Mouse (Mus musculus): ENCODE measurements around the gene Nat9. TPM values are rescaled to one million over a fixed set of nuclear protein-coding genes. Genes with fewer than 3 reads are reported as not detected.

Nat9 gene
- 16.0 and 16.9 TPM in 2 replicates for polyA plus RNA-seq (2012; rRNA removed)

DNA sequence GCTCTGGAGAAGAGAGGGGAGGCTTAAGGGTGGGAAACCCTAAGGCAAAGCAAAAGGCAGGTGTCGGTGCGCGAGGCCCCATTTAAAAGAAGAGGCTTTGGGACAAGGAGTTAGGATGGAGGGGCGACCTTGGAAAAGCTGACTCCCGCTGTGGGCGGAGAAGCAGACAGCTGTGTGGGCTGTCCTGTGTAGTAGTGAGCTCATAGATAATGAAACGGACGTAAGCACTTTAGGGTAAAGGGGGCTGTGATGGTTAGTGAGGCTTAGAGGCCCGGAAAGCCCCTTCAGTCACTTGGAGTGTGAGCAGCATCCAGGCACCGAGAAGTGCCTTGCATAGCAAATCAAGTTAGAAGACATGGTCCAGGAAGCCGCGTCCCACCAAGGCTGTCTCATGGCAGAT, at the start of gene Nat9:
TSS of gene Nat9 (minus strand) at position 167 of the 400 bp plus-strand sequence.
- TF ChIP-seq POLR2A (IDR thresholded peaks at IDR 0.05; ENCODE audit: borderline replicate concordance, extremely low read depth, insufficient read depth, insufficient read length, poor library complexity, severe bottlenecking) (no peak), CTCF (IDR thresholded peaks at IDR 0.05; ENCODE audit: borderline replicate concordance, extremely low read depth, insufficient read depth, insufficient read length) (no peak)
- no peak for DNase-seq (ENCODE audit: low read depth)

DNA sequence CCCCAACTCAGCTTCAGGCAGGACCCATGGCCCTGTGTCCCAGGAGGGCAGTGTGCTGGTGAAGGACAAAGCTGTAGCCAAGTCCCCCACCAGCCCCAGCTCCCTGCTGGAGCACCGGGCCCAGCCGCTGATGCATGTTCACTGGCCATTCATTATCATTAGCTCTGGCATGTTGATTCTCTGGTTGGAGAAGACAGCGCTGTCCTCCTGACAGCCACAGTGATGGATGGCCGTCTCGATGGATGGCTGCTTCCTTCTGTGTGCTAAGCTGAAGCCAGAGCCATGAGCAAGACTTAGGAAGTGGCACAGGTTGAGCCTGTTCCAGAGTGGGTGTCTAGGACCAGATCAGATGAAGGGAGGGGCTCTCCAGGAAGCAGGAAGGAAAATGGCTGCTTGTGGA, 48.9 kb upstream of the Nat9 start:
- DNase-seq (ENCODE audit: low read depth): no peak
- no peak for TF ChIP-seq CTCF (IDR thresholded peaks at IDR 0.05; ENCODE audit: borderline replicate concordance, extremely low read depth, insufficient read depth, insufficient read length)
- no peak for TF ChIP-seq POLR2A (IDR thresholded peaks at IDR 0.05; ENCODE audit: borderline replicate concordance, extremely low read depth, insufficient read depth, insufficient read length, poor library complexity, severe bottlenecking)

DNA sequence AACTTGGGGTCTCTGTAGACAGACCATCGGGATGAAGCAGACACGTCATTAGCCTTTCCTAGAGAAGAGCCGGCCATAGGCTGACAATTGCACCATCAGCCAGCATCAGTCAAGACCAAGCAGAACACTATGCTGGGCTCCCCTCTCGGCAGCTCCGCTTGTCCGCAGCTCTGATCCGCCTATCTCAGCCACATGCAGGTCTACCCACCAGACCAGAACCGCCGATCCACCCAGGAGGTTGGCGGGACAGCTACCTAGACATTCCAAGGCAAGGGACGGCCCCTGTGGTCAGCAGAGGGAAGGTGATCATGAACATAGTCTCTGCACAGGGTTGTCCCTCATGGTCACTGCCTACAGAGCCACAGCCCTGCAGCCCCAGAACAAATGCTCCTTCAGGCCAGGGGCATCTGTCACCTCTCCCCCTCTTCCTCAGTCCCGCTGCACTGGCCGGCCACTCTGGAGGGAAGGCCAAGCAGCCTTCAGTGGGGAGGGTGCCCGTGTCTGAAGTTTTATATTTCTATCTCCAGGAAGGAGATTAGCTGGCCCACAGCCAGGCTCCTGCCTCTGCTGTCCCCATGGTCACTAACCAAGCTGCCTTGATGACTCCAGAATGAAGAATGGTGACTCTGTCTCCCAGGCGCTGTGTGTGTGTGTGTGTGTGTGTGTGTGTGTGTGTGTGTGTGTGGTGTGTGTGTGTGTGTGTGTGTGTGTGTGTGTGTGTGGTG, 46.8 kb upstream of the Nat9 start:
- peak; percentile 43 for DNase-seq (ENCODE audit: low read depth)
- TF ChIP-seq CTCF (IDR thresholded peaks at IDR 0.05; ENCODE audit: borderline replicate concordance, extremely low read depth, insufficient read depth, insufficient read length): no peak
- no peak for TF ChIP-seq POLR2A (IDR thresholded peaks at IDR 0.05; ENCODE audit: borderline replicate concordance, extremely low read depth, insufficient read depth, insufficient read length, poor library complexity, severe bottlenecking)

DNA sequence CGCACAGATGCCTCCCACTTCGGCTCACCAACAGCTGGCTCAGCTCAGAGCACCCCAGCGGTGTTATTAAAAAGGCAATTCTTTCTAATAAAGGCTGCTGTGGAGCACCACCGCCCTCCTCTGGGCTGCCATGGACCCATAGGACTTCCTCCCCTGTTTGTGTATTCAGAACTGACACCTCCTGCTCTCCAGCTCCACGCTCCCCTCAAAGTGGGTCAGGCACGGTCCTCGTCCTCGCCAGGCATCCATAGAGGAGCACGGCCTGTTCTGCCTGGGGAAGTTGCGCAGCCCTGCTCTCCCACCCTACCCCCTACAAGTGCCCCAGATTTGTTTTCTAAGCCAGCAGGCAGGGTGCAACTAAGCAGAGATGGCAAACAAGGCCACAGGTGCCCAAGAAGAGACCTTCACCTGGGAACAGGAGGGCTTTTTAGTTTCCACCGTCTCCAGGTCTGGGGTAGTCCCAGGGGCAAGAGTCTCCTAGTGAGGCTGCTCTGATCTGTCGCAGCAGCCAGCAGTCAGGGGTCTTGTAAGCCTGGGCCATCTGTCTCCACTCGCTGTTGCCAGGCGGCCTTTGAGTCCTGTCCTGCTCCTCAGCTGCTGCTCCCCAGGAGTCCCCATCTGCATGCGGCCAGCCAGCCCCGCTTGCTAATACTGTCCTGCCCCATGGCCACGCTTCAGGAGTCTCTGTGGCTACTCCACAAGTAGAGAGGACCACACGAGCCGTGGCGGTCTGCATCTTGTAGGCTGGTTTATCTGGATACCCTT, 46.0 kb upstream of the Nat9 start:
- TF ChIP-seq POLR2A (IDR thresholded peaks at IDR 0.05; ENCODE audit: borderline replicate concordance, extremely low read depth, insufficient read depth, insufficient read length, poor library complexity, severe bottlenecking) (no peak), CTCF (IDR thresholded peaks at IDR 0.05; ENCODE audit: borderline replicate concordance, extremely low read depth, insufficient read depth, insufficient read length) (no peak)
- DNase-seq (ENCODE audit: low read depth): peak; percentile 79

DNA sequence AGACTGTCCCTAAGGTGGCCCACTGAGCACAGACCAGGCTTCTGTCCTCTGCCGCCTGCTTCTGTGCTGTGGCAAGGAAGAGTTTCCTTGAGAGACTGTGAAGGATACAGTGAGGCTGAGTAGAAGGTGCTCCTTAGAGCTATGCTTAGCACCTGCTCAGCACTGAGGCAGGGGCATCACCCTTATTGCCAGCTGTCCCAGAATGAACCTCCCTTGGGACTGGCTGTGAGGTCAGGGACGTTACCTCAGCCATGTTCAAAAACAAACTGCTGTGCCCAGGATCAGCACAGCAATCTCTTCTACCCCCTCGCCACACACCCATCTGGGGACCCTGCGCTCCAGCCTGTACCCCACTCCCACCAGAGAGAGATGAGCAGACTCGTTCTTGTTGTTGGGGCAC, 45.2 kb upstream of the Nat9 start:
- TF ChIP-seq CTCF (IDR thresholded peaks at IDR 0.05; ENCODE audit: borderline replicate concordance, extremely low read depth, insufficient read depth, insufficient read length) (no peak), POLR2A (IDR thresholded peaks at IDR 0.05; ENCODE audit: borderline replicate concordance, extremely low read depth, insufficient read depth, insufficient read length, poor library complexity, severe bottlenecking) (no peak)
- no peak for DNase-seq (ENCODE audit: low read depth)

DNA sequence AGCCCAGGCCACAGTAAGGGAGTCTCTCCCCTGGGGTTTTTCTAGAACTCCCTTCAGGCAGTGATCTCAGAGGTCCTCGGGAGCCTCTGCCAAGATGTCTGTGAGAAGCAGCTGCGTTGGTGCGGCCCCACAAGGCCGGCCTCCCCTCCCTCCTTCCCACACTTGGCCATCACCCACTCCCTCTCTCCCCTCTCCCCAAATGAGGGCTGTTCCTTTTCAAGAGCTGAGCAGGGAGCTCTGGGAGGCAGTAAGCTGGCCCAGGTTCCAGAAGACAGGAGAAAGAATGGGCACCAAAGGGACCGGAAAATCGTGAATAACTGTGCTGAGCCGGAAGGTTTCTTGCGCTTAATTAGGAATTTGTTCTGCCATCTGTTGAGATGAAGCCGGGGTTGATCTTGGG, 44.3 kb upstream of the Nat9 start:
- TF ChIP-seq CTCF (IDR thresholded peaks at IDR 0.05; ENCODE audit: borderline replicate concordance, extremely low read depth, insufficient read depth, insufficient read length) (no peak), POLR2A (IDR thresholded peaks at IDR 0.05; ENCODE audit: borderline replicate concordance, extremely low read depth, insufficient read depth, insufficient read length, poor library complexity, severe bottlenecking) (no peak)
- DNase-seq (ENCODE audit: low read depth): peak; percentile 93

DNA sequence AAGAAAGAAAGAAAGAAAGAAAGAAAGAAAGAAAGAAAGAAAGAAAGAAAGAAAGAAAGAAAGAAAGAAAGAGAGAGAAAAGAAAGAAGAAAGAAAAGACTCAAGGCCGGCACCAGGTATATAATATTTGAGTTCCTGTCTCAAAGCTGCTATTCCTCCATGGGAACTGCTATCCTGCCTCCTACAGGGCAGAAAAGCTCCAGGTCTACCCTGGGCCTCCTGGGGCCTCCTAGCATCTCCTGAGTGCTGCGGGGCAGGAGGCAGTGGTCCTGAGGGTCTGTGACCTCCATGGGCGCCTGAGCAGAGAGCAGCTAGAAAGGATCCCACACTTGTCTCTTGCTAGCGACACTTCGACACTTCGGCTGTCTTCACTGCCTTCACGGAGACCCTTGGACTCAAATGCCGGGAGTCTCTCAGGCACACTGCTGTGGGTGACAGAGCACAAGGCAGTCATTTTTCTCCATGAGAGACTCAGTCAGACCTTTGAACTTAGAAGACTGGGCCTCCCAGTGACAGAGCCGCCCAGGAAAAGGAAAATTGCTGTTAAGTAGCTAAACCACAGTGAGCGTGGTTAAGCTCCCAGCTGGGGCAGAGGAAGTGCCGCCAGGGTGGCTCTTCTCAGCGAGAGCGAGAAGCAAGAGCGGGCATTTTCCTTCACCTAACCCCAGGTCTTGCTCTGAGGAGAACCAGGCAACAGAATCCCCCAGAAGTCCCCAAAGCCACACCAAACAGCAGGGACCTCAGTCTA, 43.7 kb upstream of the Nat9 start:
- no peak for TF ChIP-seq POLR2A (IDR thresholded peaks at IDR 0.05; ENCODE audit: borderline replicate concordance, extremely low read depth, insufficient read depth, insufficient read length, poor library complexity, severe bottlenecking)
- TF ChIP-seq CTCF (IDR thresholded peaks at IDR 0.05; ENCODE audit: borderline replicate concordance, extremely low read depth, insufficient read depth, insufficient read length): no peak
- no peak for DNase-seq (ENCODE audit: low read depth)

DNA sequence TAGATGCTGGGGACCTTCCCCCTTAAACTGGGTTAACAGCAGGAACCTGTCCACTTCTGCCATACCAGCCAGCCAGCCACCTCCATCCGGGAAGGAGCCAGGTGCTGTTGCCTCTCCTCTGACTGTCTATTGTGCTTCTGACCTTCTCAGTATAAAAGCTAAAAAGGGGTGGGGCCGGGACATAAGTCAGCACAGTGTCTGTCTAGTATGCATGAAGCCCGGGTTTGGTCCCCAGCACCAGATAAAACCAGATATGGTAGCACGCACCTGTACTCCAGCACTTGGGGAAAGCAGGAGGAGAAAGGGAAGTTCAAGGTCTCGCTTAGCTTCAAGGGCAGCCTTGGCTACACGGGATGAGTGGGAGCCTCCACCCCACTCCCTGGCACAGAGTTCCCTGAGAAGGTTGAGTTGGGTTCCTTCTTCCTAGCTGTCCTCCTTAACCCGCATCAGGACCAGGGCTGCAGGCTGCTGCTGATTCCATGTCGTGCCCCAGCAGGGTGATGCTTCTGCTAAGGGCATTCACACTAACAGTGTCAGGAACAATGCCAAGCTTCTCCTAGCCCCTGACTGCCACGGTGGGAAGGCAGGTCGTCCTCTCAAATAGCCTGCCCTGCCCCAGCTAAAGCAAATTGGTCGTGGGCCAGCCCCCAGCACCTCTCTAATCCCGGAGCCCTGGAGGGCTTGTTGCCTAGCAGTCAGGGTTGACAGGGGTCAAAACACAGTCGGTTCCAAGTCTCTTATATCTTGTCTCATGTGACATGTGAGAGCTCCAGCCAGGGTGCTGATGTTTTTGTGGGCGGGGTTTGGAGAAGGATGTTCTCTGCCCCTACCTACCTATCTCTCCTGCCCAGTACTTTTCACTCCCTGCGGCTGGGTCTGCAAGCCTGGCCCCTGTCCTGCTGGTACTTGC, 41.6 kb upstream of the Nat9 start:
- no peak for TF ChIP-seq CTCF (IDR thresholded peaks at IDR 0.05; ENCODE audit: borderline replicate concordance, extremely low read depth, insufficient read depth, insufficient read length)
- no peak for TF ChIP-seq POLR2A (IDR thresholded peaks at IDR 0.05; ENCODE audit: borderline replicate concordance, extremely low read depth, insufficient read depth, insufficient read length, poor library complexity, severe bottlenecking)
- DNase-seq (ENCODE audit: low read depth): no peak

DNA sequence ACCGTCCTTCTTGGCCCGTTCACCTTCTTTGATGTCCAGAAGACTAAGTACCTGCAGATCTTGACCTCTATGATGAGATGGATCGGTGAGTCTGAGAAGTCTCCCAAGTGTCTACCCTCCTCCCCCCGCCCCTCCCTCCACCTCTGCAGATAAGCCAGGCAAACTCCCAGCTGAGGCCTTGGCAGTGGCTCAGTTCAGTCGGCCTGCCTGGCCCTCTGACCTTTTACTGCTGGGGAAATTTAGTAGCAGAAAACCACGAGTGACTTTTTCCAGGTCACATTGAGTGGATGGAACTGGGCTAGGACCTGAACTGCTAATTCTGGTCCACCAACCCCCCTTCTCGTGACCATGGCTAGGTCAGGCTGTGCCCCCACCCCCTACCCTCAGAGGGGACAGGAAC, 40.8 kb upstream of the Nat9 start:
- no peak for TF ChIP-seq CTCF (IDR thresholded peaks at IDR 0.05; ENCODE audit: borderline replicate concordance, extremely low read depth, insufficient read depth, insufficient read length)
- TF ChIP-seq POLR2A (IDR thresholded peaks at IDR 0.05; ENCODE audit: borderline replicate concordance, extremely low read depth, insufficient read depth, insufficient read length, poor library complexity, severe bottlenecking): no peak
- no peak for DNase-seq (ENCODE audit: low read depth)

DNA sequence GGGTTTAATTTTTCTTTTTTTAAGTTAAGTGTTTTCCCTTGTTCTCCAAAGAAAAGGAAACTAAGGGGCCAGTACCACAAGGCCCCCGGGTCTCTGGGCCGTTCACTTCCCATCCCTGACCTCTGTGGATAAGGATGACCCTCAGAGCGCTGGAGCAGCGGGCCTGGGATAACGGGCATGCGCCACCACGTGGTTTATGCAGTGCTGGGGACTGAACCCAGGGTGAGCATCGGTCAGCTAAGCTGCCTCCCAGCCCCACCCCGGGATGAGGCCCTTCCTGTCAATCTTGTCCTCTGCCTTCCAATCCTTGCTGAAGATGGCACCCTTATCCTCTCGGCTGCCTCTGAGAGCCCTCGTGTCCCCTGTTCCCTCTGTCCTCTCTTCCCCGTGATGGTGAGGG, 40.0 kb upstream of the Nat9 start:
- no peak for DNase-seq (ENCODE audit: low read depth)
- TF ChIP-seq CTCF (IDR thresholded peaks at IDR 0.05; ENCODE audit: borderline replicate concordance, extremely low read depth, insufficient read depth, insufficient read length) (no peak), POLR2A (IDR thresholded peaks at IDR 0.05; ENCODE audit: borderline replicate concordance, extremely low read depth, insufficient read depth, insufficient read length, poor library complexity, severe bottlenecking) (no peak)

Measured in brain, embryonic 14.5 days (tissue).